Mouse (Mus musculus): ENCODE measurements at regions not wholly inside any gene's neighbourhood (a gene's known extent, or its start where the extent isn't known, plus 50 kb on each side); places are given as distances from the start of the nearest gene placed in this dataset.

GRCm38 (mm10) chr14:97558289-97558688 is 611.3 kb downstream of the Dach1 start:
- ATAC-seq (ENCODE audit: low read depth): no peak
- no peak overlapping the region for H3K4me2 ChIP-seq
- no peaks in the 10 kb centered on the region for H3K27me3 ChIP-seq
- H3K27ac ChIP-seq (replicated peaks): no peak overlapping the region
- no peak overlapping the region for H3K4me3 ChIP-seq
- H3K9ac ChIP-seq: no peak overlapping the region
- no peaks in the 10 kb centered on the region for H3K36me3 ChIP-seq
- 87% methylated on average over 2 of the region's 2 CpGs for whole genome bisulfite sequencing
- no peaks in the 10 kb centered on the region for H3K9me3 ChIP-seq
- H3K4me1 ChIP-seq (replicated peaks): 0 out of 2 replicates have a peak, but pooled peaks cover 7% of the 10 kb centered on the region

GRCm38 (mm10) chr14:97557888-97558287 is 611.7 kb downstream of the Dach1 start:
- H3K27me3 ChIP-seq: no peaks in the 10 kb centered on the region
- 86% methylated on average over 1 of the region's 1 CpGs for WGBS
- H3K27ac ChIP-seq (replicated peaks): no peak overlapping the region
- no peak overlapping the region for H3K9ac ChIP-seq
- H3K36me3 ChIP-seq: no peaks in the 10 kb centered on the region
- no peak overlapping the region for H3K4me3 ChIP-seq
- no peak overlapping the region for H3K4me2 ChIP-seq
- no peaks in the 10 kb centered on the region for H3K9me3 ChIP-seq
- ATAC-seq (ENCODE audit: low read depth): no peak
- H3K4me1 ChIP-seq (replicated peaks): 0 out of 2 replicates have a peak, but pooled peaks cover 7% of the 10 kb centered on the region

GRCm38 (mm10) chr14:97546276-97546675 is 623.3 kb downstream of the Dach1 start:
- 85% methylated on average over 4 of the region's 4 CpGs for WGBS
- H3K4me1 ChIP-seq (replicated peaks): no peaks in the 10 kb centered on the region
- no peak overlapping the region for H3K4me2 ChIP-seq
- H3K9ac ChIP-seq: no peak overlapping the region
- no peaks in the 10 kb centered on the region for H3K27me3 ChIP-seq
- no peaks in the 10 kb centered on the region for H3K36me3 ChIP-seq
- H3K9me3 ChIP-seq: no peaks in the 10 kb centered on the region
- H3K27ac ChIP-seq (replicated peaks): no peak overlapping the region
- no peak for ATAC-seq (ENCODE audit: low read depth)
- H3K4me3 ChIP-seq: no peak overlapping the region

- Histone ChIP-seq H3K27ac (replicated peaks) (no peak overlapping the region), H3K27me3 (no peaks in the 10 kb centered on the region), H3K4me2 (no peak overlapping the region), H3K4me3 (no peak overlapping the region), H3K4me1 (replicated peaks) (no peaks in the 10 kb centered on the region), H3K9me3 (no peaks in the 10 kb centered on the region), H3K9ac (no peak overlapping the region), H3K36me3 (no peaks in the 10 kb centered on the region)
- WGBS: 77% methylated on average over 6 of the region's 6 CpGs
- ATAC-seq (ENCODE audit: low read depth): no peak
Measured at GRCm38 (mm10) chr14:97544307-97544706, 625.3 kb downstream of the Dach1 start.

- H3K4me2 ChIP-seq: no peak overlapping the region
- H3K27ac ChIP-seq (replicated peaks): no peak overlapping the region
- no peaks in the 10 kb centered on the region for H3K36me3 ChIP-seq
- ATAC-seq (ENCODE audit: low read depth): no peak
- H3K9me3 ChIP-seq: no peaks in the 10 kb centered on the region
- WGBS: 72% methylated on average over 5 of the region's 5 CpGs
- H3K27me3 ChIP-seq: no peaks in the 10 kb centered on the region
- H3K4me3 ChIP-seq: no peak overlapping the region
- H3K4me1 ChIP-seq (replicated peaks): no peaks in the 10 kb centered on the region
- no peak overlapping the region for H3K9ac ChIP-seq
Measured at GRCm38 (mm10) chr14:97537012-97537411, 632.6 kb downstream of the Dach1 start.

GRCm38 (mm10) chr14:97511318-97511717 is 658.2 kb downstream of the Dach1 start:
- Histone ChIP-seq H3K36me3 (no peaks in the 10 kb centered on the region), H3K9ac (no peak overlapping the region), H3K27ac (replicated peaks) (peak overlapping the region; percentile 42; the same call in 1 of the 2 replicates), H3K4me1 (replicated peaks) (peaks cover 3% of the 10 kb centered on the region; the same call in 1 of the 2 replicates), H3K4me3 (no peak overlapping the region), H3K4me2 (no peak overlapping the region), H3K27me3 (no peaks in the 10 kb centered on the region), H3K9me3 (no peaks in the 10 kb centered on the region; the same call in 1 of the 2 replicates)
- 9% methylated on average over 1 of the region's 1 CpGs for WGBS
- ATAC-seq (ENCODE audit: low read depth): no peak

- no peaks in the 10 kb centered on the region for H3K27me3 ChIP-seq
- H3K36me3 ChIP-seq: no peaks in the 10 kb centered on the region
- no peak overlapping the region for H3K4me2 ChIP-seq
- H3K4me1 ChIP-seq (replicated peaks): no peaks in the 10 kb centered on the region; the same call in 1 of the 2 replicates
- no peak overlapping the region for H3K9ac ChIP-seq
- no peak overlapping the region for H3K27ac ChIP-seq (replicated peaks)
- ATAC-seq (ENCODE audit: low read depth): no peak
- no peaks in the 10 kb centered on the region for H3K9me3 ChIP-seq
- H3K4me3 ChIP-seq: no peak overlapping the region
- WGBS: 86% methylated on average over 10 of the region's 10 CpGs
Measured at GRCm38 (mm10) chr14:97489427-97490347, 679.9 kb downstream of the Dach1 start.

- Histone ChIP-seq H3K27me3 (no peaks in the 10 kb centered on the region), H3K4me1 (replicated peaks) (no peaks in the 10 kb centered on the region), H3K9me3 (no peaks in the 10 kb centered on the region), H3K27ac (replicated peaks) (no peak overlapping the region), H3K4me2 (no peak overlapping the region), H3K9ac (no peak overlapping the region), H3K36me3 (no peaks in the 10 kb centered on the region), H3K4me3 (no peak overlapping the region)
- 71% methylated on average over 5 of the region's 5 CpGs for WGBS
- no peak for ATAC-seq (ENCODE audit: low read depth)
Measured at GRCm38 (mm10) chr14:97478236-97478635, 691.3 kb downstream of the Dach1 start.

GRCm38 (mm10) chr14:97450525-97451235 is 718.9 kb downstream of the Dach1 start:
- H3K27me3 ChIP-seq: no peaks in the 10 kb centered on the region
- H3K9me3 ChIP-seq: no peaks in the 10 kb centered on the region
- no peaks in the 10 kb centered on the region for H3K36me3 ChIP-seq
- no peaks in the 10 kb centered on the region for H3K4me1 ChIP-seq (replicated peaks)
- WGBS: 88% methylated on average over 7 of the region's 7 CpGs
- H3K4me3 ChIP-seq: no peak overlapping the region
- H3K27ac ChIP-seq (replicated peaks): no peak overlapping the region
- no peak overlapping the region for H3K9ac ChIP-seq
- H3K4me2 ChIP-seq: no peak overlapping the region
- no peak for ATAC-seq (ENCODE audit: low read depth)

GRCm38 (mm10) chr14:97448617-97449016 is 720.9 kb downstream of the Dach1 start:
- Histone ChIP-seq H3K4me1 (replicated peaks) (no peaks in the 10 kb centered on the region), H3K36me3 (no peaks in the 10 kb centered on the region), H3K9me3 (no peaks in the 10 kb centered on the region), H3K27ac (replicated peaks) (no peak overlapping the region), H3K9ac (no peak overlapping the region), H3K27me3 (no peaks in the 10 kb centered on the region), H3K4me2 (no peak overlapping the region), H3K4me3 (no peak overlapping the region)
- no peak for ATAC-seq (ENCODE audit: low read depth)
- 81% methylated on average over 2 of the region's 2 CpGs for WGBS

GRCm38 (mm10) chr14:97446793-97447192 is 722.8 kb downstream of the Dach1 start:
- no peak overlapping the region for H3K4me2 ChIP-seq
- no peak overlapping the region for H3K4me3 ChIP-seq
- ATAC-seq (ENCODE audit: low read depth): no peak

GRCm38 (mm10) chr14:97440326-97440725 is 729.2 kb downstream of the Dach1 start:
- no peaks in the 10 kb centered on the region for H3K9me3 ChIP-seq

More at GRCm38 (mm10) chr14:97446793-97447192, 722.8 kb downstream of the Dach1 start:
- Histone ChIP-seq H3K4me1 (replicated peaks) (no peaks in the 10 kb centered on the region), H3K36me3 (no peaks in the 10 kb centered on the region), H3K27me3 (no peaks in the 10 kb centered on the region), H3K9ac (no peak overlapping the region), H3K27ac (replicated peaks) (no peak overlapping the region), H3K9me3 (no peaks in the 10 kb centered on the region)
- 94% methylated on average over 1 of the region's 1 CpGs for WGBS

More at GRCm38 (mm10) chr14:97440326-97440725, 729.2 kb downstream of the Dach1 start:
- Histone ChIP-seq H3K4me1 (replicated peaks) (no peaks in the 10 kb centered on the region; the same call in 1 of the 2 replicates), H3K4me2 (no peak overlapping the region), H3K27ac (replicated peaks) (no peak overlapping the region), H3K27me3 (no peaks in the 10 kb centered on the region), H3K9ac (no peak overlapping the region), H3K4me3 (no peak overlapping the region), H3K36me3 (no peaks in the 10 kb centered on the region)
- ATAC-seq (ENCODE audit: low read depth): no peak
- 80% methylated on average over 6 of the region's 6 CpGs for WGBS

Measured in neural tube, embryonic 13.5 days (tissue).